Mouse (Mus musculus) bone marrow macrophage, adult 2 months (primary cell): ENCODE data around the gene Tmem182.

Experiments
- CTCF ChIP-seq: IDR thresholded peaks from 2 replicates; pipeline ENCODE4 v1.5.1; 2012; ENCODE audit warnings: low read depth, mild to moderate bottlenecking, low read length, moderate library complexity
- POLR2A ChIP-seq: IDR thresholded peaks from 2 replicates; pipeline ENCODE4 v1.6.1; 2012; ENCODE audit warnings: mild to moderate bottlenecking, low read depth, low read length, borderline replicate concordance

GRCm38 (mm10) chr1:40888396-40889040 is 83.1 kb downstream of the Tmem182 start:
- no peak for TF ChIP-seq CTCF
- TF ChIP-seq POLR2A, result no peak
